Mouse (Mus musculus) midbrain, embryonic 12.5 days (tissue): ENCODE data around the gene St3gal4. TPM values are rescaled to one million over a fixed set of nuclear protein-coding genes. Genes with fewer than 3 reads are reported as not detected.

Experiments
- ATAC-seq: fragments of 200-750 bp; cut with Nextera tagmentation; 2 replicates; pipeline ENCODE4 v1.8.0; 2017; ENCODE audit warnings: low read depth, moderate TSS enrichment, moderate library complexity; ENCODE audit not compliant: low FRiP score
- H3K27ac ChIP-seq: fragments of 300-500 bp; sonication (generic); replicated peaks from 2 replicates; pipeline ENCODE4 v1.5.1; 2016; ENCODE audit warnings: mild to moderate bottlenecking
- H3K27me3 ChIP-seq: fragments of 300-500 bp; sonication (generic); 2 replicates; pipeline ENCODE4 v1.6.1; 2016; ENCODE audit warnings: mild to moderate bottlenecking
- H3K36me3 ChIP-seq: fragments of 300-500 bp; sonication (generic); 2 replicates; pipeline ENCODE4 v1.6.1; 2016
- H3K4me1 ChIP-seq: fragments of 300-500 bp; sonication (generic); 2 replicates; pipeline ENCODE4 v1.6.1; 2016
- H3K4me2 ChIP-seq: fragments of 300-500 bp; sonication (generic); replicated peaks from 2 replicates; pipeline ENCODE4 v1.6.1; 2016; ENCODE audit warnings: mild to moderate bottlenecking, moderate library complexity
- H3K4me3 ChIP-seq: fragments of 300-500 bp; sonication (generic); 2 replicates; pipeline ENCODE4 v1.5.1; 2016; ENCODE audit warnings: mild to moderate bottlenecking
- H3K9ac ChIP-seq: fragments of 300-500 bp; sonication (generic); replicated peaks from 2 replicates; pipeline ENCODE4 v1.6.1; 2016; ENCODE audit warnings: mild to moderate bottlenecking, moderate library complexity
- H3K9me3 ChIP-seq: fragments of 300-500 bp; sonication (generic); 2 replicates; pipeline ENCODE4 v1.6.1; 2016; ENCODE audit warnings: mild to moderate bottlenecking
- WGBS: fragments of 180-500 bp; shearing (Covaris S2); methylation state at CpG from one replicate; pipeline ENCODE4 v1.1.7; 2016; 5-methylcytosine and 5-hydroxymethylcytosine counted together
- polyA plus RNA-seq: library from polyadenylated mRNA; unstranded; fragments of >200 nt; fragmentation: Nextera tagmentation; extraction: Ambion mirVana; gene quantifications from 2 replicates; pipeline ENCODE4 v1.2.1, GENCODE M21; 2016

The St3gal4 gene
- polyA plus RNA-seq, 1 experiment from 2014 or later, result 11.4 TPM

DNA sequence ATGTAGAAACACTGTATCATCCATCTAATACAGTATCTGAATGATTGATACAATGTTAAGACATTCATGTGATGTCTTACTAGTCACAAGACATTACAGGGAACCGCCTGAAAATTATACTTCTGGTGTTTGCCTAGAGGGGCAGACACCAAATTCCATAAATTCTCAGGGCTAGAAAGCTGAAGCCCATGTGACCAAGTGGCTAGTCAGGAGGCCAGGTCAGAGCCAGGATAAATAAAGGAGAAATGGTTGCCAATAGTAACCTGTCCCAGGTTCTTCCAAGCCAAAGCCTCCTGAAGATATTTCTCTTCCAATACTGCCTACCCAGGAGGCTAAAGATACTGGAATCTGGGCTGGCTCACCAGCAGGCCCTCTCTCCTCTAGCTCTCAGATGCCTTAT is 23.3 kb downstream of the St3gal4 start:
- H3K27me3 ChIP-seq, result no peaks in the 10 kb centered on the region
- no peak overlapping the region for H3K4me2 ChIP-seq
- no peak overlapping the region for H3K4me3 ChIP-seq
- no peak for ATAC-seq
- WGBS, result 89% methylated on average over 1 of the region's 1 CpGs
- H3K27ac ChIP-seq, result no peak overlapping the region
- H3K4me1 ChIP-seq, result no peaks in the 10 kb centered on the region
- H3K9me3 ChIP-seq, result no peaks in the 10 kb centered on the region
- H3K9ac ChIP-seq, result no peak overlapping the region
- H3K36me3 ChIP-seq, result no peaks in the 10 kb centered on the region

DNA sequence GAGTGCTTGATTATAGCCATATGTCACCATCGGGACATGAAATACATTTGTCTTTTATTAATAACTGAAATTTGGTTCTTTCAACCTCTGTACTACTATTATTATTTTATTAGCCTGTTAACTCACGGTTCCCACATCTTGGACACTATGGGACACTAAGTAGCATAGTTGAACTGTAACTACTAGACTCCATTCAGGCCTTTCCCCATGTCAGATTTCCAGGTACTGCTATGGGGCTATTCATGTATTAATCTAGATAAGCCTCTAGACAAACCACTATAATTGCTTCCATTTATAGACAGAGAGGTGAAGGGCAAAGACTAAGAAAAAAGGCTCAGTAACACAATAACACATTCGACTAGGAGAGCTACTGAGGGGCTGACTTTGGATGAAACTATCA is 25.7 kb downstream of the St3gal4 start:
- Histone ChIP-seq H3K27ac (no peak overlapping the region), H3K9ac (no peak overlapping the region), H3K4me1 (no peaks in the 10 kb centered on the region), H3K4me2 (no peak overlapping the region), H3K36me3 (no peaks in the 10 kb centered on the region), H3K4me3 (no peak overlapping the region), H3K9me3 (no peaks in the 10 kb centered on the region), H3K27me3 (no peaks in the 10 kb centered on the region)
- ATAC-seq, result no peak
- 94% methylated on average over 3 of the region's 3 CpGs for WGBS

DNA sequence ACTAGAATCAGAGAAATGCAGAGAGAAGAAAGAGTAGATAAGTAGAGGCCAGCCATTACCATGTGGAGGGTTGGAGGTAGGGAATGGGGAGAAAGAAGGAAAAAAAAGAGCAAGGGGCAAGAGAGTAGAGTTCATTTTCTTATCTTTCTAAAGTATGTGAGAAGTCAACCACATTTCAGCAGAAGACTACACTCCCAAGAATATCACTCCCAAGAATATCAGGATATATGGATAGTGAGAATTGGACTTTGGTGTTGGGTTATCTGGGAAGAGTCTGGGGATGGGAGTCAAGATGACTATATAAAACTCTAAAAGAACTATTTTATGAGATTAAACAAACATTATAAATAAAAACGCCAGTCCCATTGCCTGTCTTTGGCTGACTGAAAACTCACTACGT is 26.2 kb downstream of the St3gal4 start:
- no peaks in the 10 kb centered on the region for H3K4me1 ChIP-seq
- 91% methylated on average over 2 of the region's 2 CpGs for WGBS
- H3K27ac ChIP-seq, result no peak overlapping the region
- H3K36me3 ChIP-seq, result no peaks in the 10 kb centered on the region
- no peak overlapping the region for H3K9ac ChIP-seq
- ATAC-seq, result no peak
- no peaks in the 10 kb centered on the region for H3K9me3 ChIP-seq
- H3K4me3 ChIP-seq, result no peak overlapping the region
- no peak overlapping the region for H3K4me2 ChIP-seq
- no peaks in the 10 kb centered on the region for H3K27me3 ChIP-seq

DNA sequence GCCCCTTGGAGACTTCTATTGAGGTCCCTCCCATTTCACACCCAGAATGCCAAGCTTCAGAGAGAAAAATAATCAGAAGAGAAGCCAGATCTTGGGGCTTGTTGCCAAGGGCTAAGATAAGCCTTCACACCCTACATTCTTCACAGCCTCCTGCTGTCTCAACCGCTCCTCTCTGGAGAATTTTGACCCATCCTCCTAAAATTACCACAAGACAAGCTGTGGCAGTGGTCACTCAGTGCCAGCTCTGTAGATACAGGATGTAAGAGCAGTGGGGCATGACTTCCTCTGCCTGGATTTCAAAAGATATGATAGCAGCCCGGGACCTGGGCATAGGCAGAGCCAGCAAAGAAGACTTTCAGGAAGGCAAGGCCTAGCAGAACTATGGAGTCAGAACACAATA is 57.6 kb downstream of the St3gal4 start:
- no peak overlapping the region for H3K27ac ChIP-seq

DNA sequence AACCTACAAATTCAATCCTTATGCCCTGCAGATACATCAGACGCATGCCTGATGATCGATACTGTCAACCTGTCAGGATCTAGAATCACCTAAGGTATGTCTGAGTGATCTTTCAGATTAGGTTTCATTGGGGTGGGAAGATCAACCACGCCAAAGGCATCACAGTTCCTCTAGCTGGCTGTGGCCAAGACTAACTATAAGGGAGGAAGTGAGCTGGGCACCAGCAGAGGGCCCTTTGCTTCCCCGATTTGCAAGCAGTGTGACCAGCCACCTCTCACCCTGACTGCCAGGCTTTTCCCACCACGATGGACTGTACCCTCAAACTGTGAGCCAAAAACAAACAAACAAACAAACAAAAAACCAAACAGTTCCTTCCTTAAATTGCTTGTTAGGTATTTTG is 59.2 kb downstream of the St3gal4 start:
- Histone ChIP-seq H3K27me3 (no peaks in the 10 kb centered on the region), H3K4me2 (no peak overlapping the region), H3K36me3 (no peaks in the 10 kb centered on the region), H3K9me3 (no peaks in the 10 kb centered on the region), H3K27ac (no peak overlapping the region), H3K4me1 (no peaks in the 10 kb centered on the region), H3K9ac (no peak overlapping the region), H3K4me3 (no peak overlapping the region)
- ATAC-seq, result no peak
- WGBS, result 91% methylated on average over 5 of the region's 5 CpGs

More for the DNA sequence above, 57.6 kb downstream of the St3gal4 start:
- WGBS, result 71% methylated on average over 2 of the region's 2 CpGs
- H3K27me3 ChIP-seq, result no peaks in the 10 kb centered on the region
- no peaks in the 10 kb centered on the region for H3K36me3 ChIP-seq
- no peak overlapping the region for H3K4me3 ChIP-seq
- no peak for ATAC-seq
- H3K4me1 ChIP-seq, result no peaks in the 10 kb centered on the region
- H3K4me2 ChIP-seq, result no peak overlapping the region
- no peak overlapping the region for H3K9ac ChIP-seq
- no peaks in the 10 kb centered on the region for H3K9me3 ChIP-seq

DNA sequence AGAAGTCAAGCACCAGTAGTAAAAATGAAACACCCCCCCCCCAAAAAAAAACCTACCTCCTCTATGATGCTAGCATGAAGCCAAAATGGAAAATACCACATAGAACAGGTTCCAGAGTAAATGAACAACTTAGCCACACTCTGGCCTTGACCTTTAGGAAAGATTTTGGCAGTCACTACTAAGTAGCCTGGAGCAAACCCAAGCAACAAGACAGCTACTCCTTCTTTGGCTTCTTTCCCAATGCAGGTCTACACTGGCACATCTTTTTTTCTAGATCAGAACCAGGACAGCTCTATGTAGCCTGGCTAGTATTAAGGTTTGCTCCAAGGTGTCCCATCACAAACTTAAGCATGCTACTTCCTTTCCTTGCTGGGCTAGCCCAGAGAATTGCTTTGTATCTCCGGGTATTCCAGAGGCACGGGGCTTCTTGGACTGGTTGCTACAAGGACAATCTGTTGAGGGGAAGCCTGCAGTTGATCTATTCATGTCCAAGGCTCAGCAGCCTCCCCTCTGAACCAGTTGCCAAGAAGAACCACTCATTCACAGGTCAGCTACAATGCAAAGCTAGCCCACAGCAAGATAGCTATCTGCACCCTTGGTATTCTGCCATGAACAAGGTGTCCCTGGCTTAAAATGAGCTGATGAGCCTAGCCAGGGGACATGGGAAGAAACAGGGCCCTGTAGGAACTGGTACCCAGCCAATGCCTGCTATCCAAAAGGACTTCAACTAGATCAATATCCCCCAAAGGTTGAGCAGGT is 60.3 kb downstream of the St3gal4 start:
- Histone ChIP-seq H3K4me3 (no peak overlapping the region), H3K36me3 (no peaks in the 10 kb centered on the region), H3K4me2 (no peak overlapping the region), H3K4me1 (no peaks in the 10 kb centered on the region), H3K9ac (no peak overlapping the region), H3K9me3 (no peaks in the 10 kb centered on the region), H3K27me3 (no peaks in the 10 kb centered on the region), H3K27ac (no peak overlapping the region)
- no peak for ATAC-seq
- 86% methylated on average over 2 of the region's 2 CpGs for WGBS

DNA sequence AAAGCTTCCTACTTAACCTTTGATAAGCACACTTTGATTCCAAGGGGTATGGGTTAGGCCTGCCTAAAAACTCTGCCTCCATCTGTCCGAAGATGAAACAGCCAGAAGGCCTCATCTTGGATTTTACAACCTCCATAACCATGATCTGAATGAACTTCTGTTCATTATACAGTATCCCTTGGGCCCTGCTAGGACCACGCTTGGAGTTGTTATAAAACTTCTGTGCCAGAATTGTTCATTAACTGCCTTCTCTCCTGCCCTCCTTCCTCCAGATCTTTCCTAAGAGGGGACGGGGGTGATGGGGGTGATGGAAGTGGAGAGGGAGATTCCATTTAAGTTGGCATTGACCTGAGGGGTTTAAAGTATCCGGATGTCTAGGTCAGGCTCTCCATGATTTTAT is 60.9 kb downstream of the St3gal4 start:
- Histone ChIP-seq H3K9me3 (no peaks in the 10 kb centered on the region), H3K4me2 (no peak overlapping the region), H3K4me3 (no peak overlapping the region), H3K27ac (no peak overlapping the region), H3K4me1 (no peaks in the 10 kb centered on the region), H3K27me3 (no peaks in the 10 kb centered on the region), H3K9ac (no peak overlapping the region), H3K36me3 (no peaks in the 10 kb centered on the region)
- ATAC-seq, result no peak
- WGBS, result 94% methylated on average over 4 of the region's 4 CpGs

DNA sequence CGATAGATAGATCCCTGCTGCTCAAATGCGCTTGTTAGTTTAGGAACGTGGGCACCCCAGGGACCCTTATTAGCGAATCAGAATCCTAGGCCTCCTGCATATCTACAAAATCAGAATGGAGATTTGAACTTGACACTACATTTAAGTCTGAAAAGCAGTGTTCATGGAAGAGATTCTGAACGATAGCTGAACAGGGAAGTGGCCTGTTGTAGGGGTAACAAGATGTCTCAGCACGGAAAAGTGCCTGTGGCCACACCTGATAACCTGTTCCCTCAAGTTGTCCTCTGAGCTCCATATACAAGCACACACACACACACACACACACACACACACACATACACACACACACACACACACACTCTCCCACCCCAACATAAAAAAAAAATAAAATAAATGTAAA is 61.4 kb downstream of the St3gal4 start:
- Histone ChIP-seq H3K27ac (no peak overlapping the region), H3K27me3 (no peaks in the 10 kb centered on the region), H3K4me1 (no peaks in the 10 kb centered on the region), H3K9me3 (no peaks in the 10 kb centered on the region), H3K4me3 (no peak overlapping the region), H3K36me3 (peaks cover 4% of the 10 kb centered on the region; the same call in 1 of the 2 replicates), H3K4me2 (no peak overlapping the region), H3K9ac (no peak overlapping the region)
- 91% methylated on average over 6 of the region's 6 CpGs for WGBS
- ATAC-seq, result no peak

DNA sequence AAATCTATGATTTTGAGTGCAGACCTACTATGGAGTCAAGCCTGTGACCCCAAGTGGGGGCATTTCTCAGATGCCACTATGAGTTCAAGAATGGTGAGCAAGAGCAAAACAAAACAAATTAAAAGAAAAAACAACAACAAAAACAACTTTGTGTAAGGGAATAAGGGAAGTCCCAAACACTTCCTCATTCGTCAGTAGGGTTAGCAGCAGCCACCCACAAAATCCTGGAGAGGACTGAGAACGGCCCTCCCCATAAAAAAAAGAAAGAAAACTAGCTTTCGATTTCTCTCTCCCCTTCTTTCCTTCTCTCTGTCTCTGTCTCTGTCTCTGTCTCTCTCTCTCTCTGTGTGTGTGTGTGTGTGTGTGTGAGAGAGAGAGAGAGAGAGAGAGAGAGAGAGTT is 62.5 kb downstream of the St3gal4 start:
- Histone ChIP-seq H3K9ac (no peak overlapping the region), H3K4me3 (no peak overlapping the region), H3K4me2 (no peak overlapping the region), H3K9me3 (no peaks in the 10 kb centered on the region), H3K36me3 (peaks cover 8% of the 10 kb centered on the region; the same call in 1 of the 2 replicates), H3K27me3 (no peaks in the 10 kb centered on the region), H3K27ac (no peak overlapping the region), H3K4me1 (no peaks in the 10 kb centered on the region)
- ATAC-seq, result no peak
- WGBS, result 95% methylated on average over 3 of the region's 3 CpGs

DNA sequence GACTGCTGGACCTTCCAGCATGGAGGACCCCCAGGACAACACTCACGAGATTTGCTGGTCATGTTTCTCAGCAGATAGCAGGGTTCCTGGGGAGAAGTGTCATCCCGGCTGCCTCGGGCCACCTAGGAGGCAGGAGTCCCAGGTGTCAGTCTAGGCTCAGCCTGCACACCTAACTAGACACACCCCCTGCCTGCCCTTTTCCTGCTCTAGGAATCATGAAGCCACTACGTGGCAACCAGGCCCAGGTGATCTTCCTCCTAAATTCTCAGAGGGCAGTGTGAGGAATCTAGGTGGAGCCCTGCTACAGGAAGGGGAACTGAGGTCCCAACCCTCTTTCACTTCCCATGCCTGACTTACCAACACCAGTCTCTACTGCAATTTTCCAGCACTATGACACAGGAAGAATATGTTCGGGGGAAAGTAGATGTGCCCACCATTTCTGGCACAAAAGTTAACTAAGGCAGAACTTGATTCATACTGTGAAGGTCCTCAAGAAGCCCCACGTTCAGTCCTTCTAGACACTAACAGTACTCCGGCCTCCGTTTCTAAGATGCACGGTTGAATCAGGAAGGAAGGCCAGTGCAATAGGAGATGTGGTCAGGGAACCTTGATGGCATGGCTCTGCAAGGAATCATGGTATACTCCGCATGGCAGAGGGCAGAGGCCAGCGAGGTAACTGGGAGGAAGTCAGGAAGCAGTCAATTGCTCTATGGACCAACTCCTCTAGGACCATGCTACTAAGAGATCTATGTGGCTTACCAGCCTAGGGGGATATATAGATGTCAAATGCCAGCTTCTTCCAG is 63.3 kb downstream of the St3gal4 start:
- WGBS, result 89% methylated on average over 11 of the region's 11 CpGs
- H3K9me3 ChIP-seq, result no peaks in the 10 kb centered on the region
- H3K27ac ChIP-seq, result no peak overlapping the region
- no peak overlapping the region for H3K9ac ChIP-seq
- no peaks in the 10 kb centered on the region for H3K27me3 ChIP-seq
- H3K36me3 ChIP-seq, result peaks cover 8% of the 10 kb centered on the region; the same call in 1 of the 2 replicates
- no peaks in the 10 kb centered on the region for H3K4me1 ChIP-seq
- no peak overlapping the region for H3K4me3 ChIP-seq
- H3K4me2 ChIP-seq, result no peak overlapping the region
- no peak for ATAC-seq

DNA sequence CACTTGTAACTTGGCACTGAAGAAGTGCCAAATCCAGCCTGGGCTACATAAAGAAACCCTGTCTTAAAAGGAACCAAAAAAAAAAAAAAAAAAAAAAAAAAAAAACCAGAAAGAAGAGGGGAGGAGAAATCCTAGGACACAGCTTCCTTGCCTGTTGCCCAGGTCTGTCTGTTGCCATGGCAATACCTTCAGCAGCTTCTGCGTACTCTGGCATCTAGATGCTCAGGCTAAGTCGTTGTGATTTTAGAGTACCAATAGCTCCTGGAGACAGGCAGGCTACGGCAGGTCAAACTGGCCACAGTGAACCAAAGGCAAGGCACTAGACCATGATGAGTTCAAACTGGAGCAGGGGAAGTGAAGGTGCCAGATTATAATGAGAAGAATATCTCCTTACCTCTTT is 65.4 kb downstream of the St3gal4 start:
- no peaks in the 10 kb centered on the region for H3K4me1 ChIP-seq
- H3K4me3 ChIP-seq, result no peak overlapping the region
- ATAC-seq, result no peak
- no peak overlapping the region for H3K9ac ChIP-seq
- no peaks in the 10 kb centered on the region for H3K27me3 ChIP-seq
- WGBS, result 79% methylated on average over 3 of the region's 3 CpGs
- no peak overlapping the region for H3K4me2 ChIP-seq
- H3K36me3 ChIP-seq, result peaks cover 8% of the 10 kb centered on the region; the same call in 1 of the 2 replicates
- no peak overlapping the region for H3K27ac ChIP-seq
- H3K9me3 ChIP-seq, result no peaks in the 10 kb centered on the region

DNA sequence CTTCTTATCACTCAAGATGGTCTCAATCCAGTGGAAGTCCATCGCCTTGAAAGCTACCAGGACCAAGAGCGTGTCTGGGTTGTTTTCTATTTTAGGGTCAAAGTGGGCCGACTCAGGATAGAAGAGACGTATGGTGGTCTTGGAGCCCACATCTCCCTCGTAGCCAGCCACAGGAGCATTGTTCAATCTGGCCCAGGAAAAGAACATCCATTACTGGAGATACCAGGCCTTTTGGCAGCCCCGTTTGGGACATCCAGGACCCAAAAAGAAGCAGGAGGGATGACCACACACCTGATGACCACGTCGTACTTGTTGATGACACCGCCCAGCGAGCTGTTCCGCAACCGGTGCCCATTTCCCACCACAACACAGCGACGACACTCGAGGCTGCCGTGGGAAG is 66.0 kb downstream of the St3gal4 start:
- Histone ChIP-seq H3K9ac (no peak overlapping the region), H3K27ac (no peak overlapping the region), H3K4me1 (no peaks in the 10 kb centered on the region), H3K4me2 (no peak overlapping the region), H3K9me3 (no peaks in the 10 kb centered on the region), H3K36me3 (peaks cover 8% of the 10 kb centered on the region; the same call in 1 of the 2 replicates), H3K4me3 (no peak overlapping the region), H3K27me3 (no peaks in the 10 kb centered on the region)
- ATAC-seq, result no peak
- 95% methylated on average over 16 of the region's 16 CpGs for WGBS
